Mouse (Mus musculus) T-helper 2 cell (primary cell): ENCODE measurements around the gene Rfx1.

Source experiments
- in situ Hi-C: fragments of 300-600 bp; cut with MboI, MseI; formaldehyde crosslinking; loops from one replicate; pipeline ENCODE4 v1.15.1; 2025; ENCODE audit warnings: high pct_unique_total_duplicates

The Rfx1 gene

GRCm38 (mm10) chr8:84060245-84060644, 6.4 kb upstream of the Rfx1 start:
- in situ Hi-C loops: no loop called here

- in situ Hi-C loops: no loop called here
Observed at GRCm38 (mm10) chr8:84063861-84064610, 2.6 kb upstream of the Rfx1 start.

GRCm38 (mm10) chr8:84065037-84065436, 1.6 kb upstream of the Rfx1 start, which contains the start of gene Gm10643:
Gene Gm10643 (minus strand): TSS chr8:84065137.
- in situ Hi-C loops: no loop called here

GRCm38 (mm10) chr8:84065457-84066072, 1.1 kb upstream of the Rfx1 start:
- in situ Hi-C loops: no loop called here

GRCm38 (mm10) chr8:84067047-84067573, 476 bp downstream of the Rfx1 start:
- in situ Hi-C loops: no loop called here

GRCm38 (mm10) chr8:84067911-84068310, 1.3 kb downstream of the Rfx1 start:
- in situ Hi-C loops: no loop called here

- in situ Hi-C loops: no loop called here
Observed at GRCm38 (mm10) chr8:84068316-84069035, 1.8 kb downstream of the Rfx1 start.

- in situ Hi-C loops: no loop called here
Observed at GRCm38 (mm10) chr8:84069169-84069568, 2.5 kb downstream of the Rfx1 start.

- in situ Hi-C loops: loop anchor here (5.0 kb wide), 1 partner anchor 63 kb away; no protein-coding TSS in a partner anchor
Observed at GRCm38 (mm10) chr8:84069750-84070149, 3.1 kb downstream of the Rfx1 start.

GRCm38 (mm10) chr8:84070241-84070640, 3.6 kb downstream of the Rfx1 start:
- in situ Hi-C loops: loop anchor here (5.0 kb wide), 1 partner anchor 62 kb away; no protein-coding TSS in a partner anchor

- in situ Hi-C loops: loop anchor here (5.0 kb wide), 1 partner anchor 62 kb away; no protein-coding TSS in a partner anchor
Observed at GRCm38 (mm10) chr8:84070667-84071066, 4.0 kb downstream of the Rfx1 start.

- in situ Hi-C loops: loop anchor here (5.0 kb wide), 1 partner anchor 60 kb away; no protein-coding TSS in a partner anchor
Observed at GRCm38 (mm10) chr8:84071921-84072320, 5.3 kb downstream of the Rfx1 start.

GRCm38 (mm10) chr8:84072321-84072720, 5.7 kb downstream of the Rfx1 start:
- in situ Hi-C loops: loop anchor here (5.0 kb wide), 1 partner anchor 60 kb away; no protein-coding TSS in a partner anchor

GRCm38 (mm10) chr8:84073230-84073976, 6.8 kb downstream of the Rfx1 start:
- in situ Hi-C loops: loop anchor here (5.0 kb wide), 1 partner anchor 59 kb away; no protein-coding TSS in a partner anchor

- in situ Hi-C loops: no loop called here
Observed at GRCm38 (mm10) chr8:84076412-84076811, 9.8 kb downstream of the Rfx1 start.

GRCm38 (mm10) chr8:84076849-84077248, 10.2 kb downstream of the Rfx1 start:
- in situ Hi-C loops: no loop called here

- in situ Hi-C loops: no loop called here
Observed at GRCm38 (mm10) chr8:84079206-84079605, 12.6 kb downstream of the Rfx1 start.

GRCm38 (mm10) chr8:84083829-84084241, 17.2 kb downstream of the Rfx1 start:
- in situ Hi-C loops: no loop called here

- in situ Hi-C loops: loop anchor here (5.0 kb wide), 1 partner anchor 57 kb away; no protein-coding TSS in a partner anchor
Observed at GRCm38 (mm10) chr8:84084341-84085115, 17.9 kb downstream of the Rfx1 start.

- in situ Hi-C loops: loop anchor here (5.0 kb wide), 1 partner anchor 60 kb away; no protein-coding TSS in a partner anchor
Observed at GRCm38 (mm10) chr8:84087156-84087555, 20.5 kb downstream of the Rfx1 start.
